Mouse (Mus musculus): ENCODE results near the gene Rbfox1.

- TF ChIP-seq CTCF (IDR thresholded peaks at IDR 0.05; ENCODE audit: borderline replicate concordance, insufficient read depth, low read length) (no peak), POLR2A (IDR thresholded peaks at IDR 0.05; ENCODE audit: low read depth, low read length) (no peak)
Observed at GRCm38 (mm10) chr16:7187788-7188187, 1302.6 kb downstream of the Rbfox1 start.
